Mouse (Mus musculus) mouse embryonic stem cell (cell line): Measurements from ENCODE around the gene Carm1.
"Not testable (repeated sequence)": the region's sequence is repeated elsewhere in the genome, so short reads cannot be mapped to it uniquely, and the experiment has no call there.

Experiments
- in situ Hi-C, 2 experiments: fragments of 300-500 bp; cut with MboI; formaldehyde crosslinking; loops; 1 replicate in 1 of 2; 3 replicates in 1 of 2; pipeline ENCODE4 v1.14.3; 2019 to 2020; ENCODE audit warnings: low sequenced_read_pairs in 2 of 2, low pct_unique_long_range_greater_than_20kb in 1 of 2, mixed read lengths in 1 of 2; ENCODE audit not compliant: unreplicated experiment in 1 of 2

Carm1 gene

DNA sequence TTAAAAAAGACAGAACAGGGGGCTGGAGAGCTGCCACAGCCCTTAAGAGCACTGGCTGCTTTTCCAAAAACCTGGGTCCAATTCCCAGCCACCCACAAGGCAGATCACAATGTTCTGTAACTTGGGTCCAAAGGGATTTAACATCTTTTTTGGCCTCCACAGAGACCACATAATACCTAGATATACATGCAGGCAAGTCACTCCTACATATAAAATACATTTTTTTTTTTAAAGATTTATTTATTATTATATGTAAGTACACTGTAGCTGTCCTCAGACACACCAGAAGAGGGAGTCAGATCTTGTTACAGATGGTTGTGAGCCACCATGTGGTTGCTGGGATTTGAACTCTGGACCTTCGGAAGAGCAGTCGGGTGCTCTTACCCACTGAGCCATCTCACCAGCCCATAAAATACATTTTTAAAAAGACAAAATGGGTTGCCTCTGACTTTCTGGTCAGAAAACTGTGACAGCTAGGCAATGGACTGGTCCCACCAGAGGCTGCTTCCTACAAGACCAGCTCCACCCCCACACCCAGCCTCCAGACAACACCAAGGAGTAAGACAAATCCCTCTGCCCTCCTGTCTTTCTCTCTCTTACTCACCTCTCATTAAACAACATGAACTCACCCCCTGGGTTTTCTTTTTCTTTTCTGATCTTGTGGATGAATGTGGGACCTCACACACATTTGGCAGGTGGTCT is 19.4 kb upstream of the Carm1 start:
- in situ Hi-C loops, result no loop called here

GRCm38 (mm10) chr9:21527917-21528324 is 18.8 kb upstream of the Carm1 start:
- in situ Hi-C loops, result no loop called here

- in situ Hi-C loops, result loop anchor here in 1 of 2 experiments (5.0 kb wide), 1 partner anchor 59 kb away; no protein-coding TSS in a partner anchor
These were observed 10.2 kb upstream of the Carm1 start for GRCm38 (mm10) chr9:21536501-21536900.

DNA sequence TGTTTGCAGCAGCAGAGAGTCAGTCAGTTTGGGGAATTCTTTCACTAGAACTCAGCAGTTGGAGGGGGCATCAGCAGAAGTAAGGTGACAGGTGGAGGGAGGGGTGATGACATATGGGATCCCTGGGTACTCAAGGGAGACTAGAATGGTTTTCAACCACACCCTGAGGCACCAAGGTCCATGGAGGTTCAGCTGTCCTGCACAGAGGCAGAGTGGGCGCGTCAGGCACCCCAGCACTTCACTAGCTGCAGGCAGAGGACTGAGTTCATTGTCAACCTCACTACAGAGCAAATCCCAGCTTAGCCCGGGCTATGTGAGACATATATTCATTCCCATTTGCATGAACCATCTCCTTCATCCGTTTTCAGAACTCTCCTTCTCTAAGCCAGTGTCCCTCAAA is 9.7 kb upstream of the Carm1 start:
- in situ Hi-C loops, result loop anchor here in 1 of 2 experiments (5.0 kb wide), 1 partner anchor 60 kb away; no protein-coding TSS in a partner anchor

- in situ Hi-C loops, result loop anchor here in 1 of 2 experiments (5.0 kb wide), 1 partner anchor 63 kb away; no protein-coding TSS in a partner anchor
These were observed 6.5 kb upstream of the Carm1 start for GRCm38 (mm10) chr9:21539981-21540753.

DNA sequence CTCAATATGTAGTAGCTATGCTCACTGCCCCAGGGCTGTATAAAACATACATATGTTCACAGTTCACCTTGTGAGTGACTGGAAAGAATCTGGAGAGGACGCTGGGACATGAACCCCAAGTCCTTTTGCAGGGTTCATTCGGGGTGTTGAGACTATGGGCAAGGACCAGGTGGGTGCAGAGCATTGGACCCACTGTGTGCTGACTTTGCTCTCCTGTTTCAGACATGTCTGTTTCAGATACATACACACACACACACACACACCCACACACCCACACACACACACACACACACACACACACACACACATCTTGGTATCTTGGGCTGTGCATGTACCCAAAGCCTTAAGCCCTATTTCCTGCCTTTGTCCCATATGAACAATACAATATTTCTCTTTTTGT is 4.7 kb upstream of the Carm1 start:
- in situ Hi-C loops, result not testable (repeated sequence)

GRCm38 (mm10) chr9:21545351-21545915 is 1.3 kb upstream of the Carm1 start:
- in situ Hi-C loops, result no loop called here

- in situ Hi-C loops, result no loop called here
These were observed 542 bp upstream of the Carm1 start for GRCm38 (mm10) chr9:21545916-21546788.

DNA sequence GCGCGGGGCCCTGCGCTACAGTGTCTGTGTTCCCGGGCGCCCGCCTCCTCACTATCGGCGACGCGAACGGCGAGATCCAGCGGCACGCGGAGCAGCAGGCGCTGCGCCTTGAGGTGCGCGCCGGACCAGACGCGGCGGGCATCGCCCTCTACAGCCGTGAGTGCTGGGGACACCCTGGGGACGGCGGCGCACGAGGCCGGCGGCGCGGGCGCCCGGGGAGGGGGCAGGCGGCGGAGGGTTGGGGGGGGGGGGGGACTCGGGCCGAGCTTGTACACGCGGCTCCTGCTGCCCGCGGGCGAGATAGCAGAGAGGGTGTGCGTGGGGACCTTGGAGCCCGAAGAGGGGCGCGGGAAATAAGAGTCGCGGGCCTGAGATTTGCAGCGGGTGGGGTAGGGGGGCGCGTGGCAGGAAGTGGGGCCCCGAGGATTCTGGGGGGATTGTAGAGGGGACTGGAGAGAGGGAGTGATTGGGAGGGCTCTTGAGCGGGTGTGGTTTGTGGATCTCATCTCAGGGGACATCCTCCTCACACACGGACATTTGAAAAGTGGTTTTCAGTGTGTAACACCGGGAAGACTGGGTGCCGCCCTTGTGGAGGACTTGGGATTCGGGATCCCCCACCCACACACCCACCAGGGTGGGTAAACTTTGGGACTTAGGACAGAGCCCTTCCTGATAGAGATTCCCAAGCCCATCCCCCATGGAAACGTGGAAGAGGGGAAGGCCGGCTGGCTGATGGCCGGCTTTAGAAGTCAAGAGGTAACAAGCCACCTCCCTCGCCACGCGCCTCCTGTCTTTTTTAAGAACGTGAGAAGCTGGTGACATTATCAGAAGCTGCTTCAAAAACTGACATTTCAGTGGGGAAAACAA is 614 bp downstream of the Carm1 start:
- in situ Hi-C loops, result no loop called here

- in situ Hi-C loops, result no loop called here
These were observed 4.4 kb downstream of the Carm1 start for GRCm38 (mm10) chr9:21551049-21551448.

GRCm38 (mm10) chr9:21553607-21554273 is 7.0 kb downstream of the Carm1 start:
- in situ Hi-C loops, result no loop called here

DNA sequence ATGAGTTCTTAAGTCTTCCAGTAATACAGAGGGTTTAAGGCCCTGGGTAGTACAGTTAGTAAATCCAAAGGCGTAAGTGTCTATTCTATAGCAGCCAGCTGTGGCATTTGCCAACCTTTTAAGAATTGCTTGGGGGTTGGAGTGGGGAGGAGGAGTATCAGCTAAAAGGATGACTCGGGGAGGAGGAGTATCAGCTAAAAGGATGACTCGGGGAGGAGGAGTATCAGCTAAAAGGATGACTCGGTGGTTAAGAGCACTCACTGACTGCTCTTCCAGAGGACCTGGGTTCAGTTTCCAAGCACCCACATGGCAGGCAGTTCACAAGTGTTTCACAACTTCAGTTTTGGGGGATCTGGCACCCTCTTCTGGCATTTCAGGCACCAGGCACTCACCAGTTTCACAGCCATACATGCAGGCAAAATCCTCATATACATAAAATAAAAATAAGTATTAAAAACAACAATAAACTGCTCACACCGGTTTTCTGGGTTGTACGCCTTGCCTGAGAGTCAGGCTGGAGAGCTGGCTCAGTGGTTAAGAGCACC is 8.6 kb downstream of the Carm1 start:
- in situ Hi-C loops, result no loop called here

DNA sequence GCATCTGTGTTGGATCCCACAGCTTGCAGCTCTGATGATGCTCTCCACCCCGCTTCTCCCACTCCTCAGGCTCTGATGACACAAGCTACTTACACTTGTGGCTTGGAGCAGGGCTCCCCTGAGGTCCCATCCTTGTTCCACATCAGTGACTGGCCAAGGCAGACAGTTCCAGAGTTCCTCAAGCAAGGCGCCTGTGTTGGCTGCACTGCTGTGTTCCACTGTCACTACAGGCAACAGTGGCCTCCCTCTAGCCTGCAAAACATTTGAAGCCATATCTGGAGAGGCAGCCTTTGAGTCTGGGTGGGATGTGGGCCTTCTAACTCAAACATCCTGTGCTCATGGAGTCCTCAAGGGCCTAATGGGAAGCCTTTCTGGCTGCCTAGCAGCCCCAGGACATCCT is 10.3 kb downstream of the Carm1 start:
- in situ Hi-C loops, result no loop called here

GRCm38 (mm10) chr9:21557556-21557955 is 10.9 kb downstream of the Carm1 start:
- in situ Hi-C loops, result no loop called here

- in situ Hi-C loops, result no loop called here
These were observed 11.7 kb downstream of the Carm1 start for GRCm38 (mm10) chr9:21558366-21558765.

- in situ Hi-C loops, result no loop called here
These were observed 12.5 kb downstream of the Carm1 start for GRCm38 (mm10) chr9:21559151-21559550.

- in situ Hi-C loops, result no loop called here
These were observed 17.7 kb downstream of the Carm1 start for GRCm38 (mm10) chr9:21564420-21564819.
